Mouse (Mus musculus) liver, embryonic 14.5 days (tissue): ENCODE measurements at regions not wholly inside any gene's neighbourhood (a gene's known extent, or its start where the extent isn't known, plus 50 kb on each side); places are given as distances from the start of the nearest gene placed in this dataset.

Experiments used
- ATAC-seq: fragments of 200-750 bp; cut with Nextera tagmentation; 2 replicates; pipeline ENCODE4 v1.8.0; 2017; ENCODE audit warnings: moderate number of reproducible peaks, mild to moderate bottlenecking, moderate library complexity; ENCODE audit not compliant: insufficient read depth
- DNase-seq, 3 experiments: peaks; one replicate each; pipeline ENCODE4 v3.0.0-alpha.2; 2012 to 2013; ENCODE audit warnings: low read depth in 3 of 3, low spot score in 3 of 3
- H3K27ac ChIP-seq: fragments of 300-500 bp; sonication (generic); 2 replicates; pipeline ENCODE4 v1.5.1; 2014; ENCODE audit warnings: moderate library complexity, mild to moderate bottlenecking, control low read depth, inconsistent platforms
- H3K27me3 ChIP-seq: fragments of 300-500 bp; sonication (generic); 2 replicates; pipeline ENCODE4 v1.6.1; 2014; ENCODE audit warnings: mild to moderate bottlenecking, low read length, moderate library complexity; ENCODE audit not compliant: control insufficient read depth, insufficient read depth
- H3K36me3 ChIP-seq: fragments of 300-500 bp; sonication (generic); replicated peaks from 2 replicates; pipeline ENCODE4 v1.6.1; 2014; ENCODE audit warnings: low read depth; ENCODE audit not compliant: control insufficient read depth, insufficient read depth
- H3K4me1 ChIP-seq, 2 experiments: fragments of 200-500 bp in 1 of 2; fragments of 300-500 bp in 1 of 2; sonication (generic) in 1 of 2; replicated peaks; 2 replicates each; pipeline ENCODE4 v1.6.1; 2012 to 2014; ENCODE audit warnings: antibody characterized with exemption in 1 of 2, inconsistent platforms in 1 of 2, low read length in 1 of 2; ENCODE audit not compliant: control insufficient read depth in 2 of 2, insufficient read depth in 2 of 2
- H3K4me2 ChIP-seq: fragments of 300-500 bp; sonication (generic); 2 replicates; pipeline ENCODE4 v1.6.1; 2014; ENCODE audit warnings: low read depth, mild to moderate bottlenecking, control low read depth, moderate library complexity
- H3K4me3 ChIP-seq, 2 experiments: fragments of 200-500 bp in 1 of 2; fragments of 300-500 bp in 1 of 2; sonication (generic) in 1 of 2; 2 replicates each; pipeline ENCODE4 v1.5.1; 2012 to 2014; ENCODE audit warnings: low read depth in 2 of 2, low read length in 2 of 2, mild to moderate bottlenecking in 2 of 2, control low read depth in 1 of 2, inconsistent platforms in 1 of 2, moderate library complexity in 1 of 2; ENCODE audit not compliant: insufficient read depth in 1 of 2
- H3K9ac ChIP-seq: fragments of 300-500 bp; sonication (generic); replicated peaks from 2 replicates; pipeline ENCODE4 v1.6.1; 2014; ENCODE audit warnings: mild to moderate bottlenecking, control low read depth, moderate library complexity
- H3K9me3 ChIP-seq: fragments of 300-500 bp; sonication (generic); 2 replicates; pipeline ENCODE4 v1.6.1; 2016; ENCODE audit warnings: low read length, mixed read lengths; ENCODE audit not compliant: control insufficient read depth
- CTCF ChIP-seq: IDR thresholded peaks from 2 replicates; pipeline ENCODE4 v1.5.1; 2016; ENCODE audit warnings: antibody characterized with exemption, low read depth, control low read depth
- EP300 ChIP-seq: IDR thresholded peaks from 2 replicates; pipeline ENCODE4 v1.6.1; 2016; ENCODE audit warnings: antibody characterized with exemption, low read depth
- WGBS: fragments of 180-500 bp; shearing (Covaris S2); extraction: QIAGEN DNeasy Blood & Tissue Kit; methylation state at CpG from one replicate; pipeline ENCODE4 v1.1.7; 2014; ENCODE audit not compliant: insufficient replicate concordance; 5-methylcytosine and 5-hydroxymethylcytosine counted together

DNA sequence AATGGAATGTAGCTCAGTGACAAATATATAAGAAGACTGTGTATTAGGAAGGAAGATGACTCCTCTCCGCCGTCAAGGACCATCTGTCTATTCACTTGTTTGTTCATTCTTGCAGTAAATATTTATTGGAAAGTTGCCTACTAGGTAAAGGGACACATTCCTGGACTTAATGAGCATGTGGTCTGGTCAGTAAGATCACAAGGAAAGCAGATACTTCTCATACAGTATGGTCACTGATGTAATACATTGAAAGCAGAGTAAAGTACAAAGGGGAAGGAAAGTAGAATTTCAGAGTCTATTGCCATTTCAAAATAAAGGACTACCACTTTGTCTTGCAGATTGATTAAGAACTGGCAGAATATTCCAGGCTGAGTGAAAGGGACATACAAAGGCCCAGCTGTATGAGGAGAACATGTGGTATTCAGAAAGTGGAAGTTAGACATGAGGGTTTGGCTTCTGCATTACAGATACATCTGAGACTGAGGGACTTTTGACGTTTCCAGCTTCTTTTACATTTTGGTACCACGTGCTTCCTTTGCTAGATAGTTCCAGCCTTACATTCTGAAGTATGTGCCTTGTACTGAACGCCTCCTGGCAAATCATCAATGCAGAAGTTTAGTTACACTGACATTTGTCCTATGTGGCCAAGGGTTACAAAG, 211.4 kb downstream of the Inhba start:
- Histone ChIP-seq H3K27ac (no peak overlapping the region), H3K9ac (no peak overlapping the region), H3K4me2 (no peak overlapping the region), H3K27me3 (no peaks in the 10 kb centered on the region), H3K9me3 (no peaks in the 10 kb centered on the region), H3K4me3 (no peak overlapping the region), H3K4me1 (no peaks in the 10 kb centered on the region), H3K36me3 (no peaks in the 10 kb centered on the region)
- no peak for DNase-seq
- WGBS: 36% methylated on average over 5 of the region's 5 CpGs
- TF ChIP-seq EP300 (no peak), CTCF (no peak)
- ATAC-seq: no peak

DNA sequence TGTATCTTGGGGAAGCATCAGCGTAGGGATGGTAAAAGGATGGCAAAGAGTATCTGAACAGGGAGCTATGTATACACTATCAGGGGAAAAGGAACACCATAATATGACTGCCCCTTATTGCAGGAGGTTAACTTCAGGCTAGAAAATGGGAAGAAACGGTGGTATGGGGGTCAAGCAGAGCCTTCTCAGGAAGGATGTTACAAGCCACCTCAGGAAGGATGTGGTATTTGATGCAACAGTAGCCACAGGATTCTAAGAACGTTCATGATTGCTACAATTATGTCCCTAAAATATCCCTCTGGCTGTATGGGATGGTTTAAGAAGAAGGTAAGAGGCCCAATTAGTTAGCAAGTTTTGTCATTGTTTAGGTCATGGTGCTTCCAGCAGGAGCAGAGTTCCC, 249.5 kb downstream of the Inhba start:
- TF ChIP-seq EP300: no peak
- TF ChIP-seq CTCF: no peak
- no peak overlapping the region for H3K9ac ChIP-seq
- H3K4me3 ChIP-seq: no peak overlapping the region
- ATAC-seq (no peak), DNase-seq (peak in 1 of 3 experiments; percentile 13)
- no peak overlapping the region for H3K27ac ChIP-seq
- no peaks in the 10 kb centered on the region for H3K36me3 ChIP-seq
- no peaks in the 10 kb centered on the region for H3K27me3 ChIP-seq
- H3K4me1 ChIP-seq: no peaks in the 10 kb centered on the region
- 13% methylated on average over 3 of the region's 3 CpGs for WGBS
- H3K4me2 ChIP-seq: no peak overlapping the region
- no peaks in the 10 kb centered on the region for H3K9me3 ChIP-seq

DNA sequence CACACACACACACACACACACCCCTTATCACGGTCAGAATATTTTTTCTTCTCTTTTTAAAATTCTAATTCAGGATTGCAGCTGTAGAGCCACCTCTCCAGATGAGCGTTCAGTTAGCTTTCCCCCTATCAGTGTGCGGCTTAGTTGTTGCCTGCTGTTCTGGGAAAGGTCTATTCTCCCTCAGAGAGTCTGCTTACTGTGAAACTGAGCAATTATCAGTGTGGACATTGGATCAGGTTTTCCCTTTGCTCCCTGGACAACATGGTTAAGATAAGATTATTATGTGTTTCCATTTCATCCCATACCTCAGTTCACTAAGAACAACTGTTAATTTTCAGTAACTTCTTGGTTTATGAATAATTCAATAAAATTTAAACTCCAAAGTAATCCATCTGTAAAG, 268.3 kb downstream of the Inhba start:
- H3K9ac ChIP-seq: no peak overlapping the region
- TF ChIP-seq CTCF (no peak), EP300 (no peak)
- H3K27me3 ChIP-seq: no peaks in the 10 kb centered on the region
- H3K4me2 ChIP-seq: no peak overlapping the region
- H3K4me1 ChIP-seq: peaks cover 0 to 10% of the 10 kb centered on the region in 2 experiments; a peak in 2 of 4 replicates
- no peaks in the 10 kb centered on the region for H3K36me3 ChIP-seq
- H3K27ac ChIP-seq: no peak overlapping the region
- ATAC-seq (no peak), DNase-seq (no peak)
- H3K4me3 ChIP-seq: no peak overlapping the region
- WGBS: 49% methylated on average over 3 of the region's 3 CpGs
- no peaks in the 10 kb centered on the region for H3K9me3 ChIP-seq

DNA sequence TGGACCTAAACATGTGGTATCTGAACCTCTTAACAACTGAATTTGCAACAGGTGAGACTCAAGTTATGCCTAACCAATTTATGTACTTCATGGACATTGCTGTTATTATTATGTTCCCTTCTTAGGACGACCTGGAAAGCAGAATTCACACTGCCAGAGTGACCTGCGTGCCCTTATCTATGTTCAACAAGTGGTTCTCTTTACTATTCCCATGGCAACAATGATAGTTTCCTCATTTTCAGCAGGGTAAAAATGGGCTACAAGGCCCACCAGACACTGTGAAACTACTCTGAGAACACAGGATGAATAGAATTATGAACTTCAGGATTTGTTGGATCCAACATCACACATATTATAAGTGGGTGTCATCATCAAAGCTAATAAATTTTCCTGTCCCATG, 269.1 kb downstream of the Inhba start:
- Histone ChIP-seq H3K4me3 (no peak overlapping the region), H3K27me3 (no peaks in the 10 kb centered on the region), H3K9me3 (no peaks in the 10 kb centered on the region), H3K4me1 (peaks cover 0 to 10% of the 10 kb centered on the region in 2 experiments; a peak in 2 of 4 replicates), H3K27ac (no peak overlapping the region), H3K9ac (no peak overlapping the region), H3K36me3 (no peaks in the 10 kb centered on the region), H3K4me2 (no peak overlapping the region)
- TF ChIP-seq CTCF (no peak), EP300 (no peak)
- DNase-seq: no peak
- 9% methylated on average over 2 of the region's 2 CpGs for WGBS
- ATAC-seq: no peak

DNA sequence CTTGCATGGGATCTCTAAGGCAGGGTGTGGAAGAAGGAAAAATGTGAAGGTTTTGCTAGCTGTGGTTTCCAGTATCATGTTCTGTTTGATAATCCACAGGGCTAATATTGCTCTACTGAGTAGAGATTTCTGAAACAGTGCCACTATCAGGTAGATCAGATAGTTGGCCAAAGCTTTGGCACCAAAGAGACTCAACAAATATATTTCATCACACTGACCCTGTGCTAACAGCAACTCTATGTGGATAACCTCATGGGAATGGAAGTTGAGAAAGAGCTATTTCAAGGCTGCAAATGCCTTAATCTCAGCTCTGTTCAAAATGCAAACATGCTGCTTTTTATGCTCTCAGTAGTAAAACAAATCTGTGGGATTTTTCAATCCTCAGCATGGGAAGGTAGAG, 270.1 kb downstream of the Inhba start:
- H3K9ac ChIP-seq: no peak overlapping the region
- H3K4me1 ChIP-seq: peaks cover 0 to 10% of the 10 kb centered on the region in 2 experiments; a peak in 2 of 4 replicates
- no peak overlapping the region for H3K27ac ChIP-seq
- no peaks in the 10 kb centered on the region for H3K27me3 ChIP-seq
- DNase-seq (peak in 1 of 3 experiments; percentile 17), ATAC-seq (peak; percentile 75; the same call in 1 of the 2 replicates)
- TF ChIP-seq CTCF: no peak
- no peak for TF ChIP-seq EP300
- H3K9me3 ChIP-seq: no peaks in the 10 kb centered on the region
- no peak overlapping the region for H3K4me2 ChIP-seq
- H3K36me3 ChIP-seq: no peaks in the 10 kb centered on the region
- H3K4me3 ChIP-seq: no peak overlapping the region
